Mouse (Mus musculus): ENCODE data around the gene Calr4. TPM values are rescaled to one million over a fixed set of nuclear protein-coding genes. Genes with fewer than 3 reads are reported as not detected.

Calr4 gene
- total RNA-seq (2021), result under 1 TPM in 1 of 2 experiments, not detected in 1; 0.21 TPM
- long read RNA-seq, experiment 1, result 0 reads
- long read RNA-seq, experiment 2, result 0 reads

DNA sequence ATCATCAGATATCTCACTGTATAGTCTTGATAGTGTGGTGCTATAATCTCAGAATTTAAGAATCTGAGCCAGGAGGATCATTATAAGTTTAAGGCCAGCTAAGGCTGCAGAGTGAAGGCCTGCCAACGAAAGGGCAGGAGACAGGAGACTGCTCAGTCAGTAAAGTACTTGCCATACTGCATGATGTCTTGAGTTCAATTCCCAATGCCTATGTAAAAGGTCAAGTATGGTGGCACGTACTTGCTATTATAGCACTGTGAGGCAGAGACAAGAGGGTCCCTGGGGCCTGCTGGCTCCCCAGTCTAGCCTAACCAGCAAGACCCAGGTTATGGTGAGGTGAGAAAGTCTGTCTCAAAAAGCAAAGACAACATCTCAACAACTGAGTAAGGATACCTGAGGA is at the start of gene Calr4:
TSS of gene Calr4 (plus strand) at position 301 of the 400 bp plus-strand sequence.
- DNase-seq, result no peak

DNA sequence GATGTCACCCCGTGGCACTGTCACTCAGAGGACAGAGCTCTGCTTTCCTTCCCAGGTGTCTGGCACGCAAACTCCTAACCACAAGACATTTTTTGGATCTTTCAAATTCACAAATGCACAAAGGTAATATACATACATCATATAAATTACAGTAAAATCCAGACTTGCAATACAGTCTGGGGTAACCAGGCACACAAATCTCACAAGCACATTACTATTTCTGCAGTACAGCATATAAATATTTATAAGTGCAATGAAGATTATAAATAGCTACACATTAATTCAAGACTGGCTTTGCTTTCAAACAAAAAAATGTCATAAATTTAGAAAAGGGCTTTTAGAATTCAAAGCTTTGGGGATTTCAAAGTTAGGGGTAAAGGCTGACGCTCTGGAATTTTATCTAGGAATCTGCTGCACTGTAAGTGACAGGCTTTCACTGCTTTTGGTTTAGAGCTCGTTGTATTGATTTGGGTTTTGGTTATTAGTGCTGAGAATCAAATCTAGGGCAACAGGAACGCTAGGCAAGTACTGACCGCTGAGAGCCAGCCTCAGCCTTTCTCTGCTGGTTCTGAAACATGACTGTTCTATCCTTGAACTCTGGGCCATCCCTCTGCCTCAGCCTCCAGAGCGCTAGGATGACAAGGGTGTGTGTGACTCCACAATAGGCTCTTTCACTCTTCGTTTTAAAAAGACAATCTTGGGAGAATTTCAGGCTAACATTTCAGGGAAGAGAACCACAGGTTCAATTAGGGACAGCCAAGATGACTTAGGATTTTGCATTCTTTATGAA is 48.5 kb upstream of the Calr4 start:
- DNase-seq, result no peak

DNA sequence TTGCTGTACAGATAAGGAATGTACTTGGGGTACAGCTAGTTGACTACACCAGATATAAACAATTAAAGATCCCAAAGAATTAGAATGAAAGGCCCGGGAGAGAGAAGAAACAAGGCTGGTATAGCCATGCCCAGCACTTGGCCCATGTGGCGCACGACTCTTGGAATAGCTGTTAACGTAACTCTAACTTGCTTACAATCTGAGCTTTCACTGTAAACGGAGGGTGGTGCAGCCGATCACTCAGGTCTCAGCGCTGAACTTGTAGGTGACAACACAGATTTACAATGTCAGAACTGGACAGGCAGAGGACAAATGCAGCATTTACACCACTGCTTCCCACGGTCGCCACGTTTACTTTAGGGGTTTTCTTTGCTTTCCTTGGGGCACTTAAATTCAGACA is 42.7 kb upstream of the Calr4 start:
- DNase-seq, result no peak

DNA sequence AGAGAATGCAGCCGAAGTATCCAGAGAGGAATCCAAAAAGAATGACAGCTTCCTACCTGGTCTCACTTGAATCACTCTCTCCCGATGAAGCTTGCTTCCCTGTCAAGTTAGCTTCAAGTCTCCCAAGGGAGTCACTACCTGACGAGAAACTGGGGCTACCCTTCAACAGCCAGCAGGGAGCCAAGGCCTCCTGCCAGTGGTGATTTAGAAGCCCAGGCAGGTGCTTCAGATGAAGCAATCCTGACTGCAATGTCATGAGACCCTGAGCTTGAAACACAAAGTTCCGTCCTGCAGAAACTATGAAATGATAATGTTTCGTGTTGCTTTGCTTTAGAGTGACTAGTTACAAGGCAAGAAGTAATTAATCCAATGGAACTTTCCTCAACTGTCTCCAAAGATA is 40.4 kb upstream of the Calr4 start:
- peak; percentile 33 for DNase-seq

DNA sequence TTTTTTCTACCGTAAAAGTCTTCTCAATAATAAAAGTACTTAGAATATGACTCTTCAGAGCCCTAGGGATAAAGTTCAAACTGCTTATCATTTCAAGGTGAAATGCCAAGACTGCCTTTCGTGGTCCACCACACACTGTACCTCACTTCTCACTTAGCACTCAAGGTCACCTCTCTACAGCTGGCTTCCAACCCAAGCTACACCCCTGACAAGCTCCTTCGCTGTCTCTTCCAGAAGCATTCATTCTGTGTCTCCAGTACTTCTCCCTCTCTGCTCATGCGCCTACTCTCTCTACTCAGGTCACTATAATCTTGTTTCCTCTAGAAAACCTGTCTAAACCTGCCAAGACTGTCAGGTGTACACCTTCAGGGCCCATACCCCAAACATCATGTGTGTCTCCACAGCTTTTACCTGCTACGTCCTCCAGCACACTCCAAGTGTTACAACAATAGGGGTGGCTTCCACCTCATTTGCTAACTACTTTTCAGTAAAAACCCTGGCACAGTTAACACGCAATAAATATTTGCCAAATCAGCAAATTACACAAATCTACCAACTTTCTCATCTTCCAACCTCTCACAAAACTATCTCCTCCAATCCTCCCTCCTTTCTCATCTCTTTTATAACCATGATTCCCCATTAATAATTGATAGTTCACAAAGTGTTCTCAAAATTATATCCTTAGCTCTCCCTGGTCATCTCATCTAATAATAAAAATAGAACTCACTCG is 38.2 kb upstream of the Calr4 start:
- no peak for DNase-seq

DNA sequence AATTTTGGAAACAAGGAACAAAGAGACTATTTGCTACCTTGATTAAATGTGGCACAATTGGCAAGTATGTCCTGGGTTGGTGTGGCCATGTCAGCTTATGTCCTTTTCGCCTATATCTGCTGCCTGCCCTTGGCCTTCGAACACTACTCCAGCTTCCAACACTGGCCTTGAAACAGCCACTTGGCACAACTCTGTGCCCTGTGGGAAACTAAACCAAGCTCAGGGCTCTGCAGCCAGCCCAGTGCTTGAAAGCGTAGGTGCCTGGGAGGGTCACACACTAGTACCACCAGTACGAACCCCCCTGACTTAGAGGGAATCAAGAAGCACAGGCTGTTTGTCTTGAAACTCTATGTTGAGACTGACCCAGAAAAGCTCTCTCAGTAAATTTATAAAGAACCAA is 35.2 kb upstream of the Calr4 start:
- DNase-seq, result peak; percentile 36

DNA sequence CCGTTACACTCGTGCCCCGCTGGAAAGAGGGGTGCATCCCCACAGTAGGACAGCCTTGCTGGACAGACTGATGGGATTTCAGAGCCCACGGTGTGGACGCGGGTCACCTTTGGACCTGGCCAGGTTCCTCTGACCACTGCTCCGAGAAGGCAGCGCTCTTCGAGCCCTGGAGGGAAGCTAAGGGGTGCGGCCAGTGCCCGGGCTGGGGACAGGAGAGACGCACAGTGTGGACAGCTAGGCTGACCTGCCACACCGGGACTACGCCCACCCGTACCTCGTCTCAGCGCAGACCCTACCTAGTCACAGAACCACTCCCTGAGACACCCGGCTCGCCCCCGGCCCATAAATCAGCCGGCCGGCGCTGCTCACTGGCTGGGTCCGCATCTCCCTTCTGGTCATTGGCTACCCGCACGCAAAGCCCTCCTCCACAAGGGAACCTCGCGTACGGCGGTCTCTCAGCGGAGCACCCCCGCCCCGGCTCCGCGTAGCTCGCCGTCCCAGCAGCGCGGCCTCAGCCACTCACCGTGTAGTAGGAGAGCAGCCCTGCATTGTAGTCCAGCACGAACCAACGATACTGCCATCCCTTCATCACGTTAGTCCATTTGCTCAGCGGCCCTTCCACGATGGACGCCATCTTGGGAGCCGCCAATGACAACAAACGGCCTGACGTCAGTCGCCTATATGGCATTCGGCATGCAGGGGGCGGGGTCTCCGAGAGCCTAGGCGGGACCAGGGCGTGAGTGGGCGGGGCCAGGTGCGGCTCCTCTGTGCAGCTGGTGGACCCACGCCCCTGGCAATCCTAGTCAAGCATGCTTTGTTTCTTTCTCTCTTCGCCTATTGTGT is 32.5 kb upstream of the Calr4 start, which contains the start of gene Osbpl9:
TSS of gene Osbpl9 (minus strand) at position 691 of the 843 bp plus-strand sequence.
- peak; percentile 96 for DNase-seq

DNA sequence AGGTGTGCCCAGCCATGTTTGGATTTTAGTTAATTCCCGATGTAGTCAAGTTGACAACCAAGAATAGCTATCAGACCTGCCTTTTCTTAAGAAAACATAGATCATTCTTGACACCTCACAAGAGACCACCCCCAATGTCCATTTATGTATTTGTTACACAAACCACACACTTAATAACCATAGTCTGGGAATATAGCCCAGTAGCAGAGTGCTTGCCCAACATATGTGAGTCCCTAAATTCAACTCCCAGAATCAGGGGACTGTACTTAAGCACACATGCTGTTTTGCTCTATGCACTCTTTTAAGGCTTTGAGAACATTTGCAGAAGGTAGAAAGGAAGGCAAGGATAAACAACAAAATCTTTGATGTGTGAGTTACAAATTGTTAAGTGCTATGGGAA is 30.4 kb upstream of the Calr4 start:
- no peak for DNase-seq

DNA sequence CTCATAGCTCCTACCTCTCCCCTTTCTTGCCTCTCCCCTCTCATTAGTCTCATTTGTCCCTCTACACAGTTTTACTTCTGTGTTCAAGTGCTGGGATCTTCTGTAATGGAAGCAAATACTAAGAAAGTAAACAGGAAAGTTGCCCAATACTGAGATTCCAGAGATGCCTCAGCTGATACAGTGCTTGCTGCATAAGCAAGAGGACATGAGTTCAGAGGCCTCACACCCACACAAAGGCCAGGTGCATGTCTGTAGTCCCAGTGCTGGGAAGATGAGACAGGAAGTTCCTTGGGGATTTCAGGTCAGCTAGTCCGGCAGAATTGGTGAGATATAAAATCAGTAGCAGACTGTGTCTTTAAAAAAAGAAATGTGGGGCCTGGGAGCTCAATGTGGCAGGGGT is 29.9 kb upstream of the Calr4 start:
- DNase-seq, result no peak

DNA sequence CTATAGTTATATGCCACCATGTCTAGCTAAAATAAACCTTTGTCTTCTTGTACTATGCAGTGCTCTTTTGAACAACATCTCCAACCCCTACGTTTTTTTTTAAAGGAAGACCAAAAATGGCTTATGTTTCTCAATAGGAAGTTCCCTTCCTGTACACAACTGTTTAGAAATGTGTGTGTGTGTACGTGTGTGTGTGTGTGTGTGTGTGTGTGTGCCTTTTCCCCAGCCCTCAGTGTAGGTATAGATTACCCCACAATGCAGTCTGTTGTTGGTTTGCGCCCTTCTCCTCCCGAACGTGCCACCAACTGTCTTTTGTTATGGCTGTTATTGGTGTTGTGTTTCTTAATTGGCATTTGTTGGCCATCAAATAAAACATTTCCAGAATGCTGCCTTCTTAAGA is 26.8 kb upstream of the Calr4 start:
- no peak for DNase-seq

DNA sequence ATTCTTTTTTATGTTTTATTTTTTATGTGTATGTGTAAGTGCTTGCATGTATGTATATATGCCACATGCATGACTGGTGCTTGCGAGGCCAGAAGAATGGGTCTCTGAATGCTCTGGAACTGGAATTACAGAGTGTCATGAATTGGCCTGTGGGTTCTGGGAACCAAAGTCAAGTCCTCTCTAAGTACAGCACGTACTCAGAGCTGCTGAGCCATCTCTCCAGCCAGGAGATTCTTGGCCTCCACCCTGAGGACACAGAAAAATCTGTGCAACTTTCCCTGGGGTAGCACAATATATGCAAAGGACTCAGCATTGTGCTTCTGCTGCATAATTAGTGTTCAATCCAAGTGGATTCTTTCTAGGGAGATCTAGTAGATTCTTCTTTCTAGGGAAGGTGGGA is 24.0 kb upstream of the Calr4 start:
- peak; percentile 74 for DNase-seq

DNA sequence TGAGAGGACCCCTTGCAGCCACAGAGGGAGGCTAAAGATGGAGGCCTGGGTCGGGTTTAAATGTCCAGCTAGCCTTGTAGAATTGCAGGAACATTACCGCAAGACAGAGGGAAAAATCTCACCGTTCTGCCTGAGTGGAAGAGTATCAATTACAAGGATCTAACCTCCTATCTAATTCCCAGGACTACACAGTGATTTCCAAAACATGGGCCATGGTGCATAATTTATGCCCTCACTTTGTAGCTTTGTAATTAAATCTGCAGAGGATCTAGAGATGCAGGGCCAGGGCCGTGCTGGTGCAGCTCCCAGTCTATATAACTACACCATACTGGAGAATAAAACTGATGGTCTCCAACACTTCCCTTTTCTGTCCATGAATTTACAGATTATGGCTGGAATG is 23.4 kb upstream of the Calr4 start:
- no peak for DNase-seq

DNA sequence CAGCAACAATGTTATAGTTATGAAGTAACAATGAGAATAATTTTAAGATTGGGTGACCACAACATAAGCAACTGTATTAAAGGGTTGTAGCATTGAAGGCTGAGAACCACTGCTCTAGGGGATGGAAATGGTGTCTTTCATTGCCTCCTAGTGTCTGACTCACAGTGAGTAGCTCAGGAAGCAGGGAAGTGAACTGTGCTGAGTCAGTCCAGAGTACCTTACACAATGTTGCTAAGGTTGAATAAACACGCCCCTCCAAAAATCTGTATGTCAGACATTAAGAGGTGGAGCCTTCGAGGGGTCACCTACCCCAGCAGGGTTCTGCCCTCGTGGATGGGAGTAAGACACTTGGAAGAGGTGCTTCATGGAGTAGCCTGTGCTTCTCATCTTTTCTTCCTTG is 20.3 kb upstream of the Calr4 start:
- DNase-seq, result no peak

DNA sequence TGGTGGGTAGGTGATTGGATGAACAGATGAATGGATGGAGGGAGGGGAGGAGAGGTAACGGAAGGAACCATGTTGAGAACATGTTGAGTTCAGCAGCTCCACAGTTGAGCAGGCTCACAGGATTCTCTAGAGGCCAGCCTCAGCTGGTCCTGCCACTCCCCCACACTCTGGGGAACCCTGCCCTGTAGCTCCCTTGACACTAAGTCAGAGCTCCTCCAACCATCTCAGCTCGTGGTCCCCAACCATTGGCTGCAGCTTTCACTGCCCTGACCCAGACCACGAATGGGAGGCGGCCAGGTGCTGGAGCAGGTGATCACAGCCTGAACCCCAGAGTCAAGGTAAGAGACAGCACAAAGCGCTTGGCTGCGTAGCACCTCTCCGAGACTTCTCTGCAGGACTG is 16.3 kb upstream of the Calr4 start:
- no peak for DNase-seq

DNA sequence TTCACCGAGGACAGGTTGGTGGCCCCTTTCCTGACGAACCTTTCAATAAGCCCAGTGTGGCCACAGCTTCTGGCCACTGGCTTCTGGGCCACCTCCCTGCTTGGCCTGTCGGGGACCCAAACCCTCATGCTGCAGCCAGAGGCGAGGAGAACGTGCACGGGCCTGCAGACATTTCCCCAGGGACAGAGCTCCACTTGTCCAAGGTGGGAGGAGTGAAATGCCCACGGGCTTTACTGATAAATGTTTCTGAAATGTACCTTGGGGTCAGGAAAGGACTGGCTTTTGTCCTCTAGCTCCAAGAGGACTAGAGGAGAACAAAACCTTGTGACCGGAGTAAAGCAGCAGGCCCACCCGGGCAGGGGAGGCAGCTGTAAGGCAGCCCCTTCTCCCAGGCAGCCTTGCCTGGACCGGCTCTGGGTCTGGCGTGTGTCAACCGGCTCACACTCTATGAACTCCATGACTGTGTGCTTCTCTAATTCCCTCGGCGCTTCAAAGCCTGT is 13.8 kb upstream of the Calr4 start:
- DNase-seq, result no peak

DNA sequence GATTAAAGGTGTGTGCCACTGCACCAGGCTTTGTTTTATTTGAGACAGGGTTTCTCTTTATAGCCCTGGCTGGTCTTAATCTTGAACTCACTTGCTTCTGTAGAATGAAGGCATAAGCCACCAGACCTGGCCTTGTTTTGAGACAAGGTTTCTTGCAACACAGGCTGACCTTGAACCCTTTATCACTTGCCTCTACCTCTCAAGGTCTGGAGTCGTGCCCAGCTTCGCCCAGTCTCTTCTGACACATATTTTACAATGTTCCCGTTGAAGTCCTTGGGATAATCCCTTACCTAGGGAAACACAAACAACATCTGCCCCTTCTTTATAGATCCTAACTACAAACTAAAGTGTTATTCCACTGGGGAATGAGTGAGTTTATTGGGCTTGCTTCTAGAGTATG is 12.3 kb upstream of the Calr4 start:
- DNase-seq, result no peak

DNA sequence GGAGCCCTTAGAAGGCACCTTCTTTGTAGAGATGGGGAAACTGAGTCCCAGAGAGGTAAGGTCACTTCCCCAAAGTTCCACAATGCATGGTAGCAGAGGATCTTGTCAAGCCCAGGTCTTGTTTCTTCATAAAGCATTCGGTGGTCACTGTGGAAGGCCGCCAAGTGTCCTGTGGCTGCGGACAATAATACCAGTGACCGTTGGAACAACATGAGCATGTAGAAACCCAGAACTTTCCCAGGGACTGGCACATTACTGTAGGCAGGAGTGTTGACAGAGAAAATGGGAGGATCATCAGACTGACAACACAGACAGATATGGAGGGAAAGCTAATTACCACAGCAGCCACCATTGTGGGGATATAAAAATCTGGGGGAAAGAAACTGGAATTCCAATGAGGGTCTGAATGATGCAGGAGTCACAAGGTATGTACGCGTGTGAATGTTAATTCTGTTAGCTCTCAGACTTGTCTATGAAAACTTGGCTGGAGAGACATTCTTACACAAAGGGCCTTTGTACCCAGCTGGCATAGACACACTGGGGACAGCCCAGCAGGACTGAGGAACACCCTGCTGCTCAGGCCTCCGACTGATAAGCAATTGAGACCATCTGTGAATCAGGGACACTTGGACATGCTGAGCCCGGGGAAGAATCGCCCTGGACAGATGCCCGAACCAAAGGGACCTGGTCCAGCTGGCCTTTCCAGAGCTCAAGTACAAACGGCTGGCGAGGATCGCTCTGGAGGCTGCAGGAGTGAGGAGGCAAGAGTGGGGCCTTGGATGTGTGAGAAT is 9.3 kb upstream of the Calr4 start:
- DNase-seq, result peak; percentile 92

DNA sequence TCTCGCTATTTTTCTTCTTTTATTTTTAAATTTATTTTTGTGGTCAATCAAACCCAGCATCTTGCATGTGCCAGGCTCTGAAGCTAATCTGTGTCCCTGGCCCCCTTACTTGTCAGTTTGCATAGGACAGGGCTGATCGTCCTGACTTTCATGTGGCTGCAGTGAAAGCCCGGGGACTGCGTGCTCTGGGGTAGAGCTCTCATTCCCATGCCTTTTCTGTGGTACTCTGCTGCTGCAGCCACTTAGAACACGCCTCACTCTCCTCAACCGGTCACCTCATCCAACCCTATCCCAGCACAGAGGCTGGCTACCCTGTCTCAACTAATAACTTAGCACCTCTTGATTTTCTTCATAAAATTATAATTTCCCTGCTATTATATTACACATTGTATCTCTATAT is 8.7 kb upstream of the Calr4 start:
- DNase-seq, result no peak

DNA sequence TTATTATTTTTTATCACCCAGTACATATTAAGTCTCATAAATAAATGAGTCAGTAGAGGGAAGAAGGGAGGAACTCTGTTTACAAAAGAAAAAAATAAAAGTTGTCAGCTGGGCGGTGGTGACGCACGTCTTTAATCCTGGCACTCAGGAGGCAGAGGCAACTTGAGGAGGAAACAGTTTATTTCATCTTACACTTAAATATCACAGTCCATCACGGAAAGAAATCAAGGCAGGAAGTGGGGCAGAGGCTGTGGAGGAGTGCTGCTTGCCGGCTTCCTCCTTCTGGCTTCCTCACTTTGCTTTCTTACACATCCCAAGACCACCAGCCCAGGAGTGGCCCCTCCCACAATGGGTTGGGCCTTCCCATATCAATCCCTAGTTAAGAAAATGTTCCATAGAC is 8.2 kb upstream of the Calr4 start:
- DNase-seq, result no peak

DNA sequence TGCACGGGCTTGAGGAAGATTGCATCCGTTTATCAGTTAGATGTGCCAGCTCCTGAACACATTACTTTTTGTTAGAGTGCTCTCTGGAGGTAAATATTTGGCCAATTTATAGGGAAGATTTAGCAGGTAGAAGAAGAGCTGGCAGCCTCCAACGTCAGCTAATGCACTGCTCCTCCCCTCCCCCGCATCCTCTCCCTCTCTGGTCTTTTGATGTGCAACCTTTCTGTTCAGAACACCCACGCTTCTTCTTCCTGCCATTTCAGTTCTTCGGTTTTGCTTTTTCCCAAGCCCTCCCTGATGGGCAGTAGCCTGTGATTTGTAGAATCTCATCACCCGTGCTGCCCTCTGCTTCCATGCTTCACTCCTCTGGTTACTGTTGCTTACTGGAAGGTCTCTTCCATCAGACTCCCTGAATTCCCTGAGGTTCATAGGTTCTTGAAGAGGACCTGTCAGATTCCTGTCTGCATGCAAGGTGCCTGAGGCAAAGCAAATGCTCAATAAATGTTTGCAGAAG is 4.5 kb upstream of the Calr4 start:
- no peak for DNase-seq

DNA sequence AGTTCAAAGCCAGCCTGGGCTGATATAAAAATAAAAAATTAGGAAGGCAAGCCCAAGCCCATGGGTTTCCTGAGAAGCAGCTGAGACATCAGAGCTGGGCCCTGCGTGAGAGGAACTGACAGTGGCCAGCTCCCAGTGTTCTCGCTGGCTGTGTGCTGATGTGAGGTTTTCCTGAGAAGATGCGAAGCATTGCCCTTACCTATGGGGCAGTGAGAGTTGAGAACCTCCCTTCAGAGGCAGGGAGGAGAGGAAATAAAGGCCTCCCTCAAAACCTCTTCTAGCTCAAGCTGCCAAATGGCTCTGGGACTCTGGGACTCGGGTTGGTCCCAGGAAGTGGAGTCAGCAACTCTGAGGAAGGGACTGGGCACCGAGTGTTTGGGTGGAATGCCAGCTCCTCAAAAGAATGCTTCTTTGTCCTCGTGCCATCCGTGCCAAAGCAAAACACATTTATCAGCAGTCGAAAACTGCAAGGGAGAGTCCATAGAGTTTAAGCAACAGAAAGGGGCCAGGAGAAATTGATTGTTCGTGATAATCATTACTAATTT is 593 bp downstream of the Calr4 start:
- no peak for DNase-seq
